9 mouse cellular contexts compared by ENCODE assay signal in the genomic region with DNA sequence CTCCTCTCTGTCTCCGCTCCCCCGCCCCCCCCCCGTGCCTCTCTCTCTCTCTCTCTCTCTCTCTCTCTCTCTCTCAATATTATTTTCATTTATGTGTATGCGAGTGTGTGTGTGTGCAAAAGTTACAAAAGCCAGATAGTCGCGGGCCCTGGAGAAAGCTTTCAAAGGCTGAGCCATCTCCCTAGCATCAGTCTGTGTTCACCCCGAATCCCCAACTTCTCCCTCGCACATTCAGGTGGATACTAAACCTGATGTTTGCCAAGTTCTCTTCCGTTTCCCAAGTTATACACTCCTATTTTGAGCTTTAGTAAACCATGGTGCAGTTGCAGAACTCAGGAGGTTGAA. TPM values are rescaled to one million over a fixed set of nuclear protein-coding genes. Genes with fewer than 3 reads are reported as not detected.
DNase-seq lines count a peak whose midpoint lies in the region; ATAC-seq and TF ChIP-seq lines count a peak whose summit lies in the region.
"Had no signal": no experiment of that assay in that cellular context is flagged by ENCODE, and none has a peak within 500 bp of the region (broad histone marks: within the 10 kb centered on the region; RNA-seq: fewer than 3 reads in every experiment).

No protein-coding gene starts in this region.

- H3K4me1 ChIP-seq in heart, embryonic 14.5 days (ENCODE audit: control insufficient read depth in 2 of 2, insufficient read depth in 2 of 2, low read length in 2 of 2) = no peaks in the 10 kb centered on the region
- H3K4me1 ChIP-seq in bone marrow macrophage, adult 2 months (ENCODE audit: control insufficient read depth, insufficient read depth, low read length) = peaks cover 13% of the 10 kb centered on the region
- peaks cover 12% of the 10 kb centered on the region for H3K4me1 ChIP-seq in hindbrain, embryonic 13.5 days (replicated peaks)
- peaks cover 6% of the 10 kb centered on the region for H3K4me1 ChIP-seq in midbrain, embryonic 12.5 days

- no peak for DNase-seq in heart, postnatal 4 days
- no peak for DNase-seq in cerebellum, postnatal 14 days
- DNase-seq in frontal cortex, adult 2 months (ENCODE audit: extremely low spot score in 1 of 2, low spot score in 1 of 2) = no peak
- no peak for DNase-seq in cerebellum, adult 9-11 months

- TF ChIP-seq CTCF in bone marrow macrophage, adult 2 months (IDR thresholded peaks at IDR 0.05; ENCODE audit: low read depth, low read length) = no peak

- no peak overlapping the region; a peak in 1 of 4 replicates for H3K27ac ChIP-seq in heart, embryonic 14.5 days (replicated peaks in 1 of 2; ENCODE audit: control insufficient read depth in 1 of 2, insufficient read depth in 1 of 2, low read depth in 2 of 2, low read length in 2 of 2)
- no peak overlapping the region for H3K27ac ChIP-seq in bone marrow macrophage, adult 2 months (ENCODE audit: insufficient read depth, low read depth, low read length)
- H3K27ac ChIP-seq in hindbrain, embryonic 13.5 days = no peak overlapping the region
- H3K27ac ChIP-seq in midbrain, embryonic 12.5 days (replicated peaks) = no peak overlapping the region

- WGBS in heart, embryonic 14.5 days = 17% methylated on average over 6 of the region's 9 CpGs
- WGBS in hindbrain, embryonic 13.5 days = 22% methylated on average over 8 of the region's 9 CpGs
- 27% methylated on average over 7 of the region's 9 CpGs for WGBS in midbrain, embryonic 12.5 days

- no peaks in the 10 kb centered on the region for H3K9me3 ChIP-seq in heart, embryonic 14.5 days (ENCODE audit: control insufficient read depth, low read length)
- no peaks in the 10 kb centered on the region for H3K9me3 ChIP-seq in hindbrain, embryonic 13.5 days
- no peaks in the 10 kb centered on the region for H3K9me3 ChIP-seq in midbrain, embryonic 12.5 days

- no peak for ATAC-seq in heart, embryonic 14.5 days (ENCODE audit: insufficient number of reproducible peaks, insufficient read depth, low FRiP score, low read depth)
- ATAC-seq in hindbrain, embryonic 13.5 days (ENCODE audit: low FRiP score) = peak; percentile 59
- ATAC-seq in midbrain, embryonic 12.5 days (ENCODE audit: low FRiP score, low read depth) = peak; percentile 62

- H3K9ac ChIP-seq in heart, embryonic 14.5 days (ENCODE audit: low read length) = peak overlapping the region; percentile 64
- peak overlapping the region; percentile 63 for H3K9ac ChIP-seq in hindbrain, embryonic 13.5 days
- peak overlapping the region; percentile 54 for H3K9ac ChIP-seq in midbrain, embryonic 12.5 days (replicated peaks)

- peak overlapping the region; percentile 40 to 56 for H3K4me3 ChIP-seq in heart, embryonic 14.5 days (ENCODE audit: control insufficient read depth in 1 of 2, insufficient read depth in 1 of 2, low read depth in 1 of 2, low read length in 2 of 2)
- H3K4me3 ChIP-seq in bone marrow macrophage, adult 2 months (ENCODE audit: insufficient read depth, low read length) = peak overlapping the region; percentile 57
- peak overlapping the region; percentile 44 for H3K4me3 ChIP-seq in hindbrain, embryonic 13.5 days
- peak overlapping the region; percentile 44 for H3K4me3 ChIP-seq in midbrain, embryonic 12.5 days

- H3K36me3 ChIP-seq in heart, embryonic 14.5 days (ENCODE audit: control insufficient read depth, insufficient read depth, low read length) = no peaks in the 10 kb centered on the region
- no peaks in the 10 kb centered on the region for H3K36me3 ChIP-seq in hindbrain, embryonic 13.5 days
- H3K36me3 ChIP-seq in midbrain, embryonic 12.5 days = no peaks in the 10 kb centered on the region

- no peak for TF ChIP-seq POLR2A in bone marrow macrophage, adult 2 months (IDR thresholded peaks at IDR 0.05; ENCODE audit: borderline replicate concordance, low read depth, low read length)

- H3K27me3 ChIP-seq in heart, embryonic 14.5 days (ENCODE audit: control insufficient read depth, insufficient read depth, low read length) = no peaks in the 10 kb centered on the region
- H3K27me3 ChIP-seq in hindbrain, embryonic 13.5 days = no peaks in the 10 kb centered on the region
- no peaks in the 10 kb centered on the region for H3K27me3 ChIP-seq in midbrain, embryonic 12.5 days

- peak overlapping the region; percentile 82 for H3K4me2 ChIP-seq in heart, embryonic 14.5 days (ENCODE audit: low read length)
- H3K4me2 ChIP-seq in hindbrain, embryonic 13.5 days = peak overlapping the region; percentile 69
- H3K4me2 ChIP-seq in midbrain, embryonic 12.5 days (replicated peaks) = peak overlapping the region; percentile 61

RNA-seq across cellular contexts. Expression of a gene that starts 0.3 kb away (rescaled TPM):
- polyA plus RNA-seq in heart, embryonic 14.5 days (2014; fragmentation: Nextera tagmentation; extraction: Ambion mirVana) = 0.38 and 0.42 TPM in 2 replicates
- total RNA-seq in heart, postnatal 4 days (2021) = under 1 TPM; 0.26 to 0.38 TPM
- not detected in 2 replicates for polyA plus RNA-seq in bone marrow macrophage, adult 2 months (2012; ENCODE audit: insufficient read depth, insufficient read length, missing spikeins)
- polyA plus RNA-seq in hindbrain, embryonic 13.5 days (2015; fragmentation: Nextera tagmentation; extraction: Ambion mirVana) = 1.2 and 1.6 TPM in 2 replicates
- polyA plus RNA-seq in midbrain, embryonic 12.5 days (2016; fragmentation: Nextera tagmentation; extraction: Ambion mirVana) = 0.38 and 0.63 TPM in 2 replicates
- 0.32 TPM in 2 replicates for polyA plus RNA-seq in frontal cortex, adult 2 months (2012; rRNA removed)
- total RNA-seq: MEL had no signal

RNA-seq across cellular contexts. Expression of a gene that starts 15.6 kb away (rescaled TPM):
- polyA plus RNA-seq in heart, embryonic 14.5 days (2014; fragmentation: Nextera tagmentation; extraction: Ambion mirVana) = 79.3 and 80.4 TPM in 2 replicates
- total RNA-seq in heart, postnatal 4 days (2021) = 10 to 100 TPM; 68.0 to 68.2 TPM
- polyA plus RNA-seq in bone marrow macrophage, adult 2 months (2012; ENCODE audit: insufficient read depth, insufficient read length, missing spikeins) = 68.4 and 70.5 TPM in 2 replicates
- polyA plus RNA-seq in hindbrain, embryonic 13.5 days (2015; fragmentation: Nextera tagmentation; extraction: Ambion mirVana) = 97.0 and 102 TPM in 2 replicates
- 111 and 115 TPM in 2 replicates for polyA plus RNA-seq in midbrain, embryonic 12.5 days (2016; fragmentation: Nextera tagmentation; extraction: Ambion mirVana)
- 89.2 and 98.1 TPM in 2 replicates for polyA plus RNA-seq in frontal cortex, adult 2 months (2012; rRNA removed)
